Mouse (Mus musculus) kidney, embryonic 15.5 days (tissue): ENCODE data around the gene Crip1. TPM values are rescaled to one million over a fixed set of nuclear protein-coding genes. Genes with fewer than 3 reads are reported as not detected.

Experiments
- ATAC-seq: fragments of 200-750 bp; cut with Nextera tagmentation; replicated peaks from 2 replicates; pipeline ENCODE4 v1.8.0; 2017; ENCODE audit warnings: moderate TSS enrichment; ENCODE audit not compliant: low FRiP score
- H3K27ac ChIP-seq: fragments of 300-500 bp; sonication (generic); 2 replicates; pipeline ENCODE4 v1.5.1; 2015; ENCODE audit warnings: mild to moderate bottlenecking, inconsistent platforms
- H3K27me3 ChIP-seq: fragments of 300-500 bp; sonication (generic); 2 replicates; pipeline ENCODE4 v1.6.1; 2015; ENCODE audit warnings: inconsistent platforms
- H3K36me3 ChIP-seq: fragments of 300-500 bp; sonication (generic); 2 replicates; pipeline ENCODE4 v1.6.1; 2015; ENCODE audit warnings: inconsistent platforms
- H3K4me1 ChIP-seq: fragments of 300-500 bp; sonication (generic); 2 replicates; pipeline ENCODE4 v1.6.1; 2015; ENCODE audit warnings: inconsistent platforms
- H3K4me2 ChIP-seq: fragments of 300-500 bp; sonication (generic); 2 replicates; pipeline ENCODE4 v1.6.1; 2015; ENCODE audit warnings: moderate library complexity, mild to moderate bottlenecking, inconsistent platforms
- H3K4me3 ChIP-seq: fragments of 300-500 bp; sonication (generic); replicated peaks from 2 replicates; pipeline ENCODE4 v1.5.1; 2015; ENCODE audit warnings: mild to moderate bottlenecking, inconsistent platforms
- H3K9ac ChIP-seq: fragments of 300-500 bp; sonication (generic); 2 replicates; pipeline ENCODE4 v1.6.1; 2015; ENCODE audit warnings: mild to moderate bottlenecking, inconsistent platforms
- H3K9me3 ChIP-seq: fragments of 300-500 bp; sonication (generic); replicated peaks from 2 replicates; pipeline ENCODE4 v1.6.1; 2016; ENCODE audit warnings: inconsistent platforms
- WGBS: fragments of 180-500 bp; shearing (Covaris S2); methylation state at CpG from one replicate; pipeline ENCODE4 v1.1.7; 2015; ENCODE audit warnings: mixed read lengths; 5-methylcytosine and 5-hydroxymethylcytosine counted together
- polyA plus RNA-seq: library from polyadenylated mRNA; unstranded; fragments of >200 nt; fragmentation: Nextera tagmentation; extraction: Ambion mirVana; gene quantifications from 2 replicates; pipeline ENCODE4 v1.2.1, GENCODE M21; 2015

The Crip1 gene
- polyA plus RNA-seq, 1 experiment from 2014 or later, result 309 TPM

- WGBS, result under 1% methylated on average over 36 of the region's 36 CpGs
- H3K9me3 ChIP-seq, result no peaks in the 10 kb centered on the region
- H3K27ac ChIP-seq, result no peak overlapping the region
- H3K9ac ChIP-seq, result peak overlapping the region; percentile 52
- peak overlapping the region; percentile 53 for H3K4me3 ChIP-seq
- peak overlapping the region; percentile 85 for H3K4me2 ChIP-seq
- H3K36me3 ChIP-seq, result no peaks in the 10 kb centered on the region
- H3K4me1 ChIP-seq, result peaks cover 65% of the 10 kb centered on the region
- peaks cover 27% of the 10 kb centered on the region; the same call in 1 of the 2 replicates for H3K27me3 ChIP-seq
- ATAC-seq, result no peak
These were observed 5.7 kb downstream of the Crip1 start for GRCm38 (mm10) chr12:113151661-113152271.

GRCm38 (mm10) chr12:113152272-113152661 is 6.2 kb downstream of the Crip1 start:
- Histone ChIP-seq H3K27ac (no peak overlapping the region), H3K4me3 (peak overlapping the region; percentile 53), H3K9me3 (no peaks in the 10 kb centered on the region), H3K4me2 (peak overlapping the region; percentile 85), H3K4me1 (peaks cover 65% of the 10 kb centered on the region), H3K9ac (peak overlapping the region; percentile 52), H3K27me3 (peaks cover 27% of the 10 kb centered on the region; the same call in 1 of the 2 replicates), H3K36me3 (no peaks in the 10 kb centered on the region)
- WGBS, result 27% methylated on average over 19 of the region's 19 CpGs
- ATAC-seq, result no peak

- Histone ChIP-seq H3K9me3 (no peaks in the 10 kb centered on the region), H3K4me1 (peaks cover 64% of the 10 kb centered on the region), H3K4me2 (peak overlapping the region; percentile 85), H3K27ac (no peak overlapping the region), H3K4me3 (peak overlapping the region; percentile 53; the same call in 1 of the 2 replicates), H3K36me3 (peaks cover 2% of the 10 kb centered on the region), H3K27me3 (peaks cover 27% of the 10 kb centered on the region; the same call in 1 of the 2 replicates), H3K9ac (no peak overlapping the region)
- WGBS, result 78% methylated on average over 6 of the region's 6 CpGs
- no peak for ATAC-seq
These were observed 6.9 kb downstream of the Crip1 start for GRCm38 (mm10) chr12:113152991-113153525.

- Histone ChIP-seq H3K4me3 (no peak overlapping the region), H3K9ac (no peak overlapping the region), H3K9me3 (no peaks in the 10 kb centered on the region), H3K4me2 (no peak overlapping the region), H3K36me3 (peaks cover 6% of the 10 kb centered on the region), H3K27ac (no peak overlapping the region), H3K27me3 (peaks cover 19% of the 10 kb centered on the region; the same call in 1 of the 2 replicates), H3K4me1 (peaks cover 56% of the 10 kb centered on the region)
- WGBS, result 91% methylated on average over 7 of the region's 7 CpGs
- ATAC-seq, result no peak
These were observed 7.9 kb downstream of the Crip1 start for GRCm38 (mm10) chr12:113153971-113154370.

- Histone ChIP-seq H3K9ac (no peak overlapping the region), H3K9me3 (no peaks in the 10 kb centered on the region), H3K36me3 (peaks cover 6% of the 10 kb centered on the region), H3K27ac (peak overlapping the region; percentile 94), H3K4me2 (peak overlapping the region; percentile 78), H3K4me3 (peak overlapping the region; percentile 59), H3K4me1 (peaks cover 52% of the 10 kb centered on the region), H3K27me3 (peaks cover 13% of the 10 kb centered on the region; the same call in 1 of the 2 replicates)
- ATAC-seq, result no peak
- 75% methylated on average over 6 of the region's 6 CpGs for WGBS
These were observed 8.6 kb downstream of the Crip1 start for GRCm38 (mm10) chr12:113154747-113155075.

GRCm38 (mm10) chr12:113155076-113155771 is 9.1 kb downstream of the Crip1 start:
- H3K9me3 ChIP-seq, result no peaks in the 10 kb centered on the region
- peak; percentile 16 for ATAC-seq
- peak overlapping the region; percentile 78 for H3K4me2 ChIP-seq
- peak overlapping the region; percentile 94 for H3K27ac ChIP-seq
- peaks cover 52% of the 10 kb centered on the region for H3K4me1 ChIP-seq
- 3% methylated on average over 32 of the region's 32 CpGs for WGBS
- peak overlapping the region; percentile 51 for H3K9ac ChIP-seq
- H3K4me3 ChIP-seq, result peak overlapping the region; percentile 59
- H3K27me3 ChIP-seq, result peaks cover 11% of the 10 kb centered on the region; the same call in 1 of the 2 replicates
- H3K36me3 ChIP-seq, result peaks cover 6% of the 10 kb centered on the region

- peaks cover 49% of the 10 kb centered on the region for H3K4me1 ChIP-seq
- peak within 1 kb of the TSS; percentile 94 for H3K27ac ChIP-seq
- peak within 1 kb of the TSS; percentile 56 for H3K9ac ChIP-seq
- H3K4me3 ChIP-seq, result peak within 1 kb of the TSS; percentile 59
- H3K36me3 ChIP-seq, result peaks cover 8% of the 10 kb centered on the region
- ATAC-seq, result peak; percentile 95
- peak within 1 kb of the TSS; percentile 78 for H3K4me2 ChIP-seq
- no peaks in the 10 kb centered on the region for H3K9me3 ChIP-seq
- H3K27me3 ChIP-seq, result 0 out of 2 replicates have a peak, but pooled peaks cover 4% of the 10 kb centered on the region
- under 1% methylated on average over 46 of the region's 46 CpGs for WGBS
These were observed 9.9 kb downstream of the Crip1 start, which contains the start of gene Tedc1 for GRCm38 (mm10) chr12:113155887-113156539. Gene Tedc1 (plus strand): TSS chr12:113156421.

GRCm38 (mm10) chr12:113156540-113156929 is 10.4 kb downstream of the Crip1 start:
- H3K27me3 ChIP-seq, result no peaks in the 10 kb centered on the region
- H3K9ac ChIP-seq, result peak overlapping the region; percentile 56
- ATAC-seq, result peak; percentile 58
- H3K9me3 ChIP-seq, result no peaks in the 10 kb centered on the region
- peak overlapping the region; percentile 82 for H3K27ac ChIP-seq
- peaks cover 13% of the 10 kb centered on the region for H3K36me3 ChIP-seq
- H3K4me1 ChIP-seq, result peaks cover 44% of the 10 kb centered on the region
- peak overlapping the region; percentile 78 for H3K4me2 ChIP-seq
- under 1% methylated on average over 23 of the region's 23 CpGs for WGBS
- peak overlapping the region; percentile 59 for H3K4me3 ChIP-seq

- H3K4me2 ChIP-seq, result peak overlapping the region; percentile 78
- no peaks in the 10 kb centered on the region for H3K9me3 ChIP-seq
- peak overlapping the region; percentile 82 for H3K27ac ChIP-seq
- H3K9ac ChIP-seq, result peak overlapping the region; percentile 56
- peak overlapping the region; percentile 59 for H3K4me3 ChIP-seq
- H3K27me3 ChIP-seq, result no peaks in the 10 kb centered on the region
- H3K4me1 ChIP-seq, result peaks cover 39% of the 10 kb centered on the region
- H3K36me3 ChIP-seq, result peaks cover 18% of the 10 kb centered on the region
- WGBS, result 23% methylated on average over 8 of the region's 8 CpGs
- no peak for ATAC-seq
These were observed 10.9 kb downstream of the Crip1 start for GRCm38 (mm10) chr12:113157002-113157401.

- no peak for ATAC-seq
- Histone ChIP-seq H3K4me2 (peak overlapping the region; percentile 78), H3K36me3 (peaks cover 23% of the 10 kb centered on the region), H3K27me3 (no peaks in the 10 kb centered on the region), H3K9ac (peak overlapping the region; percentile 56; the same call in 1 of the 2 replicates), H3K27ac (no peak overlapping the region), H3K4me3 (peak overlapping the region; percentile 59; the same call in 1 of the 2 replicates), H3K4me1 (peaks cover 34% of the 10 kb centered on the region), H3K9me3 (no peaks in the 10 kb centered on the region)
- WGBS, result 93% methylated on average over 8 of the region's 8 CpGs
These were observed 11.4 kb downstream of the Crip1 start for GRCm38 (mm10) chr12:113157521-113157920.

- H3K4me1 ChIP-seq, result peaks cover 31% of the 10 kb centered on the region
- 0 out of 2 replicates have a peak overlapping the region, but pooled peaks have one; percentile 78 for H3K4me2 ChIP-seq
- H3K27ac ChIP-seq, result no peak overlapping the region
- no peak for ATAC-seq
- WGBS, result 94% methylated on average over 8 of the region's 8 CpGs
- H3K9ac ChIP-seq, result no peak overlapping the region
- H3K4me3 ChIP-seq, result no peak overlapping the region
- peaks cover 27% of the 10 kb centered on the region for H3K36me3 ChIP-seq
- no peaks in the 10 kb centered on the region for H3K27me3 ChIP-seq
- H3K9me3 ChIP-seq, result no peaks in the 10 kb centered on the region
These were observed 11.9 kb downstream of the Crip1 start for GRCm38 (mm10) chr12:113157971-113158370.
